Mouse (Mus musculus) fibroblast of lung, adult 2 months (primary cell): Measurements from ENCODE around the gene Col6a3.

Experiments
- DNase-seq: peaks from one replicate; pipeline ENCODE4 v3.0.0-alpha.2; 2011; ENCODE audit warnings: low read depth

Col6a3 gene

DNA sequence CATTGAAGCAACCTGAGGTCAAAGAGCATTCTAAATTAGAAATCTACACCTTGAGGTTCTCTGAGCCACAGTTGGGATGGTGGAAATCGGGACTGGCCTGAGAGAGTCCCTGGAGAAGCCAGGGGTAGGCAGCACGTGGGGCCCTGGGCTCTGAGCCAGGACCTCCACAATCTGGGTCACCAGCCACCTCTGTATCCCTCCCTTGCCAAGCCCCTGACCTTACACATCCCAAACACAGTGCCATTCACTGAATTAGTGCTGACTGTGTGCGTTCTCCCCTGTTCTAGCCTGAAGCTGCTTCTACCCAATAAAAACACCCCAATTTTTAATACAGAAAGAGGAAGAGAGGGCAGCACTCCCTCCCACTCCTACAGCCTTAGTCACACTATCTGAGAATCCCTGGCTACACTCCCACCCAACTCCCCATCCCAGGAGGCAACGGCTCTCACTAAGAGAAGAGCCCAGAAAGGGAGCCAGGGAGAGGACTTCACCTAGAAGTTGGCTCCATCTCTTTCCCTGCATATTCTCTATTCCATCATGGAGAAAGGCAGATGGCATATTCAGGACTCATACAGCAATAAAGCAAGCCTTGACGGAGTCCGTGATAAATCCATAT lies 46.4 kb downstream of the Col6a3 start:
- no peak for DNase-seq

DNA sequence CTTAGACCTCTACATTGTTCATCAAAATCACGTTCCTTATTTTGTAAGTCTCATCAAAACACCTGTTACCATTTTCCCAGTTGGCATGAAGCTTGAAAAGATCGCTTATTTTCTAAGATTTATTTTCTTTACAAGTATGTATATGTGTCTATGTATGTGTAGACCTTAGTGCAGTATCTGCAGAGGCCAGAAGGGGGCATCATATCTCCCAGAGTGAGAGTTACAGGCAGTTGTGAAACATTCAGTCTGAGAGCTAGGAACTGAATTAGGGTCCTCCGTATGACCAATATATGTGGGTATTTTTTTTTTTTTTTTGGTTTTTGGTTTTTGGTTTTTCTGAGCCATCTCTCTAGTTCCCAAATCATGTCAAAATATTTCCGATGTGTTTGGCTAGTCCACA lies 50.4 kb downstream of the Col6a3 start:
- no peak for DNase-seq

GRCm38 (mm10) chr1:90790925-90791324 lies 52.8 kb downstream of the Col6a3 start:
- no peak for DNase-seq

DNA sequence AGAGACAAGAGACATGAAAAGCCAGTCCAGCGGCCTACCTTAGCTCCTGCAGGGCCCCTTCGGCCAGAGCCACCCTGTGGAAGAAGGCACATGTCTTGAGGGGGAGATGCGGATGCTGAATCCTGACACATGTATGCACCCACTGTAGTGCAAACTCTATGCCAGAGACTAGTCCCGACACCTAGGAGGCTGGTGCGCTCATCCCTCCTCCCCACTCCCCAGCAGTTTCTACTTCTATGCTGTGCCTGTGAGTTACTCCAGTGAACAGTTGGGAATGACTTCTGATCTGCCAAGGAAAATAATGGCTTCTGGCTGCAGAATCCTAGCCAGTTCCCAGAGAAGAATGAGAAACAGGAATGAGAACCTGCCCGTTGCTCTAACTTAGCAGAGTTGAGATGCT lies 54.3 kb downstream of the Col6a3 start:
- no peak for DNase-seq

GRCm38 (mm10) chr1:90780446-90780845 lies 63.3 kb downstream of the Col6a3 start:
- no peak for DNase-seq

GRCm38 (mm10) chr1:90779072-90779471 lies 64.7 kb downstream of the Col6a3 start:
- DNase-seq, result no peak

GRCm38 (mm10) chr1:90775477-90776241 lies 68.1 kb downstream of the Col6a3 start:
- no peak for DNase-seq

DNA sequence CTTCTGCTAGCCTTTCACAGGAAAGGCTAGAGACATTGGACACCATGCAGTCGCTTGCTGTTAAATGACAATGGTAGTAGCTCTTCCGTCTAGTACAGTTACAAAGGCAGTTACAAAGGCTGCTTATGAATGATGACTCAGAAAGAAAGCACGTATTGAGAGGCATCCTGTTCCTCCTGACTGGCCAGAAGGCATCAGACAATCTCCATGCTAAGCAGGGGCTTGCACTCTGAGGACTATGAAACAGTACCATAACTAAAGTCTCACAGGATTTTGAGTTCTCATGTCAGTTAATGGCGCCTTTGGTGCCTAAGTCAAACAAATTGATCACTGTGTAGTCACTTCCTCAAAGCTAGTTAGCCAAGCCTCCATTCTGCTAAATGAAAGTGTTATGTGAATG lies 72.6 kb downstream of the Col6a3 start:
- no peak for DNase-seq

DNA sequence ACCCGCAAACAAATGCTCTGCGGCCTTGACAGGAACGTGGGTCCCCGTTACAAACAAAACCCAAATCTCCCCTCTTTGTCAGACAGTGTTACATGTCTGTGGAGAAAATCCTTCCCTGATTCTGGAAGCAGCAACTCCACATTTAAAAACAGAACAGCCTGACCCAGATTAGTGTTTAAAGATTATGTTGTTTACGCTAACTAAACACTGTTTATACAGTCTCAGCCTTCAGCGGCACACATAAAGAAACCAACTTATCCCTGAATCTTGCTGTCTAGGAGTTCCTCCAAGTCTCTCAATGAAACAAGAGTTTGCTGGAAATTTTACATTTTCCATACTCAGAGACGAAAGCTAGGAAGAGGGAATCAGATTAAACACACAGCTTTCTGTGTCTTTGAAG lies 73.7 kb downstream of the Col6a3 start:
- DNase-seq, result no peak

GRCm38 (mm10) chr1:90769301-90769700 lies 74.5 kb downstream of the Col6a3 start:
- DNase-seq, result no peak

DNA sequence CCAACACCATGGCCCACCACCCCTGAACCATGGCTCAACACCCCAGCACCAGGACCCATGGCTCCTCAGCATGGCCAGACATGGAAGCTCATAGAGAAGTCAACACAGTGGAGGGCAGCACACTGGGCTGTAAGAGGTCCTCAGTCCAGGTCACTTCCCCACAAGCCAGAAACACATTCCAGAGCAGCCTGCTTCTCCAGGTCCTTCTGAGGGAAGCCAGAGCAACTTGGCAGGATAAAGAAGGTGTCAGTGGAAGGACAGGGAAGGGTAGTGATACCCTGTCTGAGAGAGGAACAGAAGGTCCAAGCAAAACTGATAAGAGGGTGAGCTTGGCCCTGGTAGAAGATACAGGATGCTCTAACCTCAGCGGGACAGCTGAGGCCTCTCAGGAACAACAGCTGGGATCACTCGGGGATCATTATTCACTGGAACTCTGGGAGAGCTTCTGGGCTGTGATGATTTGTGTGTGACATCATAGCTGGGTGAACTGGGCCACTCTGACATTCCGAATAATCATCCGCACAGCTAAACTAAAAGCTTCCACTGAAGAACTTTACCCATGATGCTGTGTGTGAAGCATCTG lies 85.6 kb downstream of the Col6a3 start:
- no peak for DNase-seq

DNA sequence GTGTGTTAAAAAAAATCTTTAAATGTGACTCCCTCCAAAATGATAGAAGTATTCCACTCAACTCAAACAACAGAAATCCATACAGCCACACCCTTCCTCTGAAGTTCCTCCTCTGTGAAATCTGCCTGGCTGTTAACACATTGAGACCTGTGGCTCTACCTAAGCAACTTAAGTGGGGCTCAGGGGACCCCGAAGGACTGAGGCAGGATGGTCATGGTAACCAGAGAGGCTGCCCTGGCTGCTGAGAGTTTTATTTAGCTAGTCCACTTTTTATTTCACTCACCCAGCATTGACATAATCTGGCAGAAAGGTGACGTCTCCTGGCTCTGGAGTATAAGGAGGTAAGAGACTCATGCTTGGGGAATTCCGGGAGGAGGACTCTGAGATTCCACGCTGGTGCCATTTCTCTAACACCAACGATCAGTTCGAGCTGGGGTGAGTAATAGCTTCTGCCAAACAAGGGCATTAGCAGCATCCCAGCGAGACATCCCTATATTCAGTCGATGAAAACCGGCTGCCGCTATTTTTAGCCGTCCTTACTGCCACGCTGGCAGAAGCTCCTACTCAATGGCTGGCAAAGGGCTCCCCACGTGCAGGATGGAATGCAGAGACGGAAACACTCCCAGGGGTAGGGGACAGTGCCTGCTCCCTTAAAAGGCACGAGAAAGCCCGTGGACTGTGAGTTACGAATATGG lies 89.8 kb downstream of the Col6a3 start:
- DNase-seq, result peak; percentile 48

- no peak for DNase-seq
These were observed 92.5 kb downstream of the Col6a3 start for GRCm38 (mm10) chr1:90751221-90751620.

DNA sequence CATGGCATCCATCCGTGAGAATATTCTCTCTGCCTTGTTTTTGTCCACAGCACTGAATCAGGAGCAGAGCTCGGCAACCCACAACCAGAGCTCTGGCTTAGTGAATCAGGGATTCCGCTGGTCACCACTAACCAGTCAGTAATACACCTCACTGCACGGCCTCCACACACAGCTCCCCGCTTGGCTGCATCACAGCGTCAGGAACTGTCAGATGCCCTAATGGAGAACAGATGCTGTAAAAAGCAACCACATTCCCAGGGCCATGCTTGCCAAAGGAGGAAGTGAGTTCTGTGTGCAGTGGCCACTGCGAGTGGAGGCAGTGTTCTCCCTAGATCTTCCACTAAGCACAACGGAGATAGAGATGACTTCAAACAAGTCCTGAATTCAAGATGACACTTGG lies 93.6 kb downstream of the Col6a3 start:
- DNase-seq, result peak; percentile 99

- DNase-seq, result peak; percentile 49
These were observed 95.2 kb downstream of the Col6a3 start for GRCm38 (mm10) chr1:90748544-90748943.

- no peak for DNase-seq
These were observed 99.8 kb downstream of the Col6a3 start for GRCm38 (mm10) chr1:90743941-90744386.

DNA sequence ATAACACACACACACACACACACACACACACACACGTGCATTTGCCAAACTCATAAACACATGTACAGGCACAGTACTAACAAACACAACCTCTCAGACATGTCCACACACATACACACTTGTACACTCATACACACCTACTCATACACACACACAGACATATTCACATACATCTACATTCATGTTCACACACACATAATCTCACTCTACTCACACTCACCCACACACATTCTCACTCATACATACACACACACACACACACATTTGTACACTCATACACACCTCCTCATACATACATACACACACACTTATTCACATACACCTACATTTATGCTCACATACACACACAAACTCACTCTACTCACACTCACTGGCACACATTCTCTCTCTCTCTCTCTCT lies 100.3 kb downstream of the Col6a3 start:
- DNase-seq, result no peak

GRCm38 (mm10) chr1:90742641-90743040 lies 101.1 kb downstream of the Col6a3 start:
- no peak for DNase-seq

DNA sequence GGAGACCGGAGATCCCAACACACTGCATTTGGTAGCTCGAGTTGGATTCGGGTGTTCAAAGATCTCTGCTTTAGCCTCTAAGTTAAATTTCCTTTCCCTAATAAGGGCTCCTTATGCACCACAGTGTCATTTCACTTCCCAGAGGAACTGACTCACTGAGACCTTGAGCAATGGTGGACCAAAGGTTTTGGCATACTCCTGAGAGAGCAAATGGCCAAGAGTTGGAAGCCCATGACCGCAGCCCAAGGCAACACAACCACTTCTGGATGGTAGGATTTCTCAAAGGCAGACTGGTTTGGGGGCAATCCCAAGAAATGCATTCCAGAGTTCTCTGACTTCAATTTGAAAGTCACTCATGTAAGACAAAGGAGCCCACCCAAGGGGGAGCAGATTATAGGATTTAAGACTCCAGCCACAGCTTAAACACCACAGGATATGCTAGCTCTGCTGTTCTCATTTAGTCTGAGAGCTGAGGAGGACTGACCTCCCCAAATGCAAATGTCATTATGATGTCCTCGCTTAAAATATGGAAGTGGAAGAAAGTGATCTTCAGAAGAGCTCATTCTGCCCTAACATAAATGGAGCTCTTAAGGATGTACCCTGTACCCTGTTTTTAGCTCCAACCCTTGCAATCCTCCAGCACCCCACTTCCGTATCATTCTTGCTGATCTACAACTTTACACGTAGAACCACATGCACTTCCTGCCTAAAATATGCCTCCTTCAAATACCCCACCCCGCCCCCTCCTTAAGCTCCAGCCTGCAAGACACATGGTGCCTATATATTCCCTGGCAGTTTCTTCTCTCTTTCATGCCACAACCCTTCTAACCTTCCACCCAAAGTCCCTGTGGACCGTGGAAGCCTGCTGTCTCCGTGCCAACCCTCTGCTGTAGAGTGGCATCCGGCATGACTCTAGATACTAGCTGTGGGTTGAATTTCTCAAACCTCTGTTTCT lies 103.3 kb downstream of the Col6a3 start:
- DNase-seq, result peak; percentile 51

- DNase-seq, result no peak
These were observed 104.9 kb downstream of the Col6a3 start for GRCm38 (mm10) chr1:90738913-90739312.

DNA sequence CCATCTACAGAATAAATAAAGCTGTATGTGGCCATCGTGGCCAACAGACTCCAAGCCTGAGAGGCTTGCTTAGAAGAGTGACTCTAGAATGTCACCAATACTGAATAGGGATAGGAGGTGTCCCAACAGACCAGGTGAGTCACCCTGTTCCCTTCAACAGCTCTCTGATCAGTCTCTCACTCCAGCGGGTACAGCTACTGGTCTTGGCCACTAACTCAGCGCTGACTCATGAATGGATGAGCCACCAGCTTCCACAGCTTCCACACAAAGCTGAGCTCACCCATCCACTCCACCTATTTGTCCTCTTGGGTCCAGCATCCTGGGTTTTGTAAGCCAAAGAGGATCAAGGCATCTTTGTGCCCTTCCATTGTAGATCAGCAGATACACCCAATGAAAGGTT lies 114.3 kb downstream of the Col6a3 start:
- no peak for DNase-seq

- no peak for DNase-seq
These were observed 120.0 kb downstream of the Col6a3 start for GRCm38 (mm10) chr1:90723754-90724153.
